Mouse (Mus musculus) C3H10T1/2 (cell line): ENCODE data around the gene Eif4e1b. TPM values are rescaled to one million over a fixed set of nuclear protein-coding genes. Genes with fewer than 3 reads are reported as not detected.

Source experiments
- polyA plus RNA-seq, 2 experiments: library from polyadenylated mRNA; unstranded; fragments of >200 nt; fragmentation: generic; extraction: Trizol; gene quantifications; one replicate each; pipeline ENCODE4 v1.2.1; 2012; ENCODE audit warnings: missing spikeins in 2 of 2

Gene Eif4e1b
- under 1 TPM in 1 of 2 experiments, not detected in 1; 0.13 TPM for polyA plus RNA-seq

GRCm38 (mm10) chr13:54783698-54784097 lies at the start of gene Eif4e1b:
Gene Eif4e1b (plus strand): TSS chr13:54783998.

DNA sequence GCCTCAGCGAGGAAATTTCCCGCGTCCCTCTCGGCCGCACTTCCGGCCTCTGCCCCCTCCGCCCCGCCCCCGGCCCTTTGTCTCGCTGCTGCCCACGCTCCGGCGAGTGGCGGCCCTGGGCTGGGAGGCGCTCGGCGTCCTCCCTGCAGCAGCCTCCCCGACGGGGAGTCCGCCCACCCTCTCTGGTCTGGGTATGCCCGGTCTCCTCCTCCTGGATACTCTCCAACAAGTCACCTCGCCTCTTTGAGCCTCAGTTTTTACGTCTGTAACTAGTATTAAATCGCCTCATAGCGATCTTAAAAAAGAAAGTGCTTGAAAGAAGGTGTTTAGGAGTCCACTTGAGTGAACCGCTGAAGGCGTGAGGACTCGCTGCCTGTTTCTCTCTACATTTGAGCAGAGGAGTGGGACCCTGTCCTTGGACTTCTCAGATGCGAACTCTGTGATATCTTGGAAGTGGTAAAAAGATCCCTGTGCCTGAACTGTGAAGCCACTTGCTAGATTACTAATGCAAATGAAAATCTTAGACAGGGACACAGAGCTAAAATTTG lies 33.9 kb upstream of the Eif4e1b start, which contains the start of gene Gprin1:
TSS of gene Gprin1 (minus strand) at position 11 of the 548 bp plus-strand sequence.

DNA sequence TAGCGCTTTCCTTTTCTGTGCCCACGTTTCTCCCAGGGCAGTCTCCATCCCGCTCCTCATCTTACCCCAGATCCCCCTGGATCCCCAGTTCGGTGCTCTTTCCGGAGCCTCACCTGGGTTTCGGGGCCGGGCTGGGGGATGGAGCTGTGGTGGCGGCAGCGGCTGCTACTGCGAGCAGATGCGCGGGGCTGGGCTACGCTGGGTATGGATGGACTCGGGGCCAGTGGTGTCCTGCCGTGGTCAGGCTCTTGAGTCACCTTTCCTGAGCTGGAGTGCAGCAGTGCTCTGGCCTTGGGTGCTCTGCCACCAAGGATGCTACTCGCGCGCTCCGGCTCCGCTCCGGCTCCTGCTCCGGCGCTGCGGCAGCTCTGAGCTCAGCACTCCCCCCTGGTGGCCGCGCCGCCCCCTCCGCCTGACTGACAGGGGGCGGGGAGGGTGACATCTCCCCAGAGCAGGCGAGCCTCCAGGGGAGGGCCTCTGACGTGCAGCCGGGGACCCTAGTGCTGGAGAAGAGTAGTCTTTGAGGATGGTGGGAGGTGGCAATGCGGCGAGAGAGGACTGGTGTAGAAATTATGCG lies 17.5 kb upstream of the Eif4e1b start, which contains the start of gene Sncb:
TSS of gene Sncb (minus strand) at position 404 of the 577 bp plus-strand sequence.

GRCm38 (mm10) chr13:54788740-54789560 lies 5.2 kb downstream of the Eif4e1b start, which contains the start of gene Tspan17:
Gene Tspan17 (plus strand): TSS chr13:54789377.

Other genes with a start within 250 kb of the Eif4e1b start
- gene 4833439L19Rik, start 218.6 kb upstream of the Eif4e1b start, polyA plus RNA-seq, result 10 to 100 TPM; 20.0 to 49.7 TPM
- 10 to 100 TPM in 1 of 2 experiments, 1 to 10 TPM in 1; 3.8 to 13.9 TPM for gene Arl10, start 209.0 kb upstream of the Eif4e1b start, polyA plus RNA-seq
- 10 to 100 TPM; 34.3 to 60.0 TPM for gene Nop16, start 193.9 kb upstream of the Eif4e1b start, polyA plus RNA-seq
- gene Higd2a, start 193.8 kb upstream of the Eif4e1b start, polyA plus RNA-seq, result 100 to 1,000 TPM; 236 to 309 TPM
- gene Cltb, start 172.7 kb upstream of the Eif4e1b start, polyA plus RNA-seq, result 100 to 1,000 TPM in 1 of 2 experiments, 10 to 100 TPM in 1; 71.5 to 127 TPM
- 10 to 100 TPM in 1 of 2 experiments, 1 to 10 TPM in 1; 8.0 to 33.2 TPM for gene Faf2, start 162.2 kb upstream of the Eif4e1b start, polyA plus RNA-seq
- 10 to 100 TPM in 1 of 2 experiments, 1 to 10 TPM in 1; 3.0 to 19.6 TPM for gene Rnf44, start 90.1 kb upstream of the Eif4e1b start, polyA plus RNA-seq
- not detected for gene Cdhr2, start 82.5 kb upstream of the Eif4e1b start, polyA plus RNA-seq
- not detected for gene Gprin1, start 34.1 kb upstream of the Eif4e1b start, polyA plus RNA-seq
- gene Sncb, start 17.4 kb upstream of the Eif4e1b start, polyA plus RNA-seq, result under 1 TPM in 1 of 2 experiments, not detected in 1; 0.07 TPM
- gene Tspan17, start 5.4 kb downstream of the Eif4e1b start, polyA plus RNA-seq, result 10 to 100 TPM; 46.3 to 66.0 TPM
- gene Unc5a, start 165.4 kb downstream of the Eif4e1b start, polyA plus RNA-seq, result under 1 TPM in 1 of 2 experiments, not detected in 1; 0.02 TPM
- gene Hk3, start 237.4 kb downstream of the Eif4e1b start, polyA plus RNA-seq, result not detected